Mouse (Mus musculus) splenic B cell, adult 2 months (primary cell): ENCODE data around the gene Sdc4.

ENCODE experiments used
- DNase-seq: peaks from one replicate; pipeline ENCODE4 v3.0.0-alpha.2; 2011; ENCODE audit warnings: low read depth, low spot score
- H3K27me3 ChIP-seq: 2 replicates; pipeline ENCODE4 v1.6.1; 2012; ENCODE audit warnings: mild to moderate bottlenecking, low read length, moderate library complexity, mixed read lengths; ENCODE audit not compliant: control insufficient read depth, poor library complexity, insufficient read depth, severe bottlenecking
- H3K36me3 ChIP-seq: 2 replicates; pipeline ENCODE4 v1.6.1; 2012; ENCODE audit warnings: mild to moderate bottlenecking, low read length, moderate library complexity, mixed read lengths; ENCODE audit not compliant: control insufficient read depth, poor library complexity, insufficient read depth, severe bottlenecking

Gene Sdc4

DNA sequence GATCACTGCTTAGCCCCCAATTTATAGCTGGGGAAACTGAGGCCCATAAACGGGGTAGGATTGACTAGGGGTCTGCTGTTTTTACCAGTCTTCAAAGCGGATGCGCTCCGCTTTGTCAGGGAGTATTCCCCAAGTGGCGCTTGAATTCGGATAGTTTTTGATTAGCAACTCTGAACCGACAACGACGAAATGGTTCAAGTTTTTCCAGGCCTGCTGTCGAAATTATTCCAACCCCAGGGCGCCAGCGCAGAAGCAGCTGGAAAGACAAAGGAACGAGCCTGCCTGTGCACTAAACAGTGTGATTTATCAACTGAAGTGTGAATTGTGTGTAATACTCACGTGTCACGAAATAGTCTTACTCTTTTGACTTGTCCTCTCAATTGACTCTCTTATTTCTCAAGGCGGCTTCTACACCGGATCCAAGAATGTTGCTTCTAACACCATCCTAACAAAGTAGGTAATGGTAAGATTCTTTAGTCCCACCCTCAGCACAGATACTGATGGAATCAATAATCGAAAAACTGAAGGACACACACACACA lies at the start of gene Sdc4:
TSS of gene Sdc4 (minus strand) at position 428 of the 541 bp plus-strand sequence.
- Histone ChIP-seq H3K27me3 (no peaks in the 10 kb centered on the region), H3K36me3 (no peaks in the 10 kb centered on the region)
- no peak for DNase-seq

DNA sequence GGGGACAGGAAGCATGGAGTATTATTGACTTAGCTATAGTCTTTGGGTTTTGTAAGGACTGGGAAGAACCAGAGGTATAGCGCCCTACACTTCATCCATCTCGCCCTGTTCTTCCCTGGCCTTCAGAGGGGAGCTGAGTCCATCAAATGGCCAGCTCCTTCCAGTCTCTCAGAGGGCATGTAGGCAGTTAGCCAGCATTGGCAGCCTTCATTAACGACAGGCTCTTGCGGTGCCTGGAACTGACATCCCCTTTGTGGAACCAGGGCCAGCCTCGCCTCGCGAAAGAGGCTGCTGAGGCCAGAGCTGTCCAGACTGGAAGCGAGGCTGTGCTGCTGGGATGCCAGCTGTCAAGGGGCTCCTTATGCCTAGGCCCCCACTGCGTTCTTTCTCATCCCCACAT lies 44.1 kb upstream of the Sdc4 start:
- no peak for DNase-seq

DNA sequence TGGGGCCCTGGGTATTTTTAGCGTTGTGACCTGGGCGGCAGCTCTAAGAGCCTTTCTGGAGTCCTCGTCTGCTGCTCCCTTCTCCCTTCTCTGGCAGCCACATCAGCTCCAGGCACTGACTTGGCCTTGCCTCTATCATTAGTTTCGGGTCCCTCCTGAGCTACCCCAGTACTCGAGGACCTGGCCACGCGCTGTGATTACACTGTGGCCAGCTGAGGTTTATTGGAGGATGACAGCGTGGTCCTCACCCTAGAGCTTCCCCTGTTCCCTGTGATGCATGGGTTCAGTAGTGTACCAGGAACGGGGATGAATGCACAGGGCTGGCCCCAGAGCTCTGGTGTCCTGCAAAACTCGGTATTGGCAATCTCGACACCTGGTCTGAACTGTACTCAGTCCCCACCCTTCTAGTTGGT lies 43.4 kb upstream of the Sdc4 start:
- Histone ChIP-seq H3K27me3 (no peaks in the 10 kb centered on the region), H3K36me3 (no peaks in the 10 kb centered on the region)
- no peak for DNase-seq

More for the DNA sequence above, 44.1 kb upstream of the Sdc4 start:
- H3K36me3 ChIP-seq: no peaks in the 10 kb centered on the region
- no peaks in the 10 kb centered on the region for H3K27me3 ChIP-seq

DNA sequence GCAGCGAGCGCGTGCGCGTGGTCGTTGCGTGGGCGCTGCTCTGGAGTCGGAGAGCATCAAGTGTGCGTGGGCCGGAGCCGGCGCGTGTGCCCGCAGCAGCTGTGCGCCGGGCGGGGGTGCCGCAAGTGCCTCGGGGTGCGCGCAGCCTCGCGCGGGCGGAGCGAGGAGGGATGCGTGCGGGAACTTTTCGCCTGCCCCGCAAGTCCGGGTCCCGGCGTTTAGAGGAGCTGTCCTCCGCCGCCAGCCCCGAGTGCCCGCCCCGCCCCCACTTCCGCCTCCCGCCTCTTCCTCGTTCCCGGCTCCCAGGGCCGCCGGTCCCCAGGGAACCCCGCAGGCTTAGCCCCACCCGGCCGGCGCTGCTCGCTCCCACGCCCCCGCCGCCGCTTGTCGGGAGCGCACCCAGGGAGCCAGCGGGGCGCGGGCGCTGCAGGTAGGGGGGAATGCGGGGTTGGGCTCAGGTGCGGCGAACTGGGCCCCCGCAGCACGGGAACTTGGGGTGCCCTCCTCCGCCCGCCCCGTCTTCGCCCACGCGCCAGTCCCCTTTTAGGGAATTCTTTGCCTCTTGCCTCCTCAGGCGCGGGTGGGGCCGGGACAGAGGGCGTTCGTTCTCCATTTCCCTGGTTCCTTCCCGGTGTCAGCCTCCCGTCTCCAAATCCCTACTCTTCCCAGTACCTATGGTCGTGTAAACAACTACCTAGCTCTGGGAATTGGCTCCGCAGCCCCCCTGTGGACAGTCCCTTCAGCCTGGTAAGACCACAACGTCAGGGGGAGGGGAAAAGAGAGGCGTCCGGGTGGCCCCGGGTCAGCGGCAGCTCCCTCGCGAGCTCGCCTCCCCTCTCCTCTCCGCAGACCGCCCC lies 42.8 kb upstream of the Sdc4 start:
- peak; percentile 75 for DNase-seq
- no peaks in the 10 kb centered on the region for H3K27me3 ChIP-seq
- no peaks in the 10 kb centered on the region for H3K36me3 ChIP-seq

DNA sequence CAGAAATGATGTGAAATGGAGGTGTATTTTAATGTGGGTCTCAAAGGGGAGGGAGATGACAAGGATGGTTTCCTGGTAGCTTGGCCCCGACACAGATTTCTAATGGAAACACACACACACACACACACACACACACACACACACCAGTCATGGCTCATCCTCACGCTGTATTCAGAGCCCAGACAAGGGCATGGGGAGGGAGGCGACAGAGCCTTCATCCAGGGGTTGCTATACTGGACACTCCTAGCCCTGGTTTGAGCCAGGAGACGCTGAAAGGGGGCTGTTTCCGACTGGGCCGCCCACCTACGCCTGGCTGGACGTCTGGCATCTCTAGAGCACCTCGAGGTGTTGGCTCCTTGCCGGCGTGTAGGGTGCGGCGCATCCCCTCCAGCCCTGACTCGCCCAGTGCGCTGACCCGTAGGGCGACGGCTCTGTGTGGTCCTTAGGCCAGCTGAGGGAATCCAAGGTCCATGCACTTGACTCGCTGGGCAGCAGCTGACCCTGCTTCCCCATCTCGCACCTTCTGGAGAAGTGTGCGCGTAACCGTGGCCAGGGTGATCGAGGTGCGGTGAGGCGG lies 42.1 kb upstream of the Sdc4 start, which contains the start of gene Dbndd2:
TSS of gene Dbndd2 (plus strand) at position 426 of the 577 bp plus-strand sequence.
- Histone ChIP-seq H3K27me3 (no peaks in the 10 kb centered on the region), H3K36me3 (no peaks in the 10 kb centered on the region)
- no peak for DNase-seq

DNA sequence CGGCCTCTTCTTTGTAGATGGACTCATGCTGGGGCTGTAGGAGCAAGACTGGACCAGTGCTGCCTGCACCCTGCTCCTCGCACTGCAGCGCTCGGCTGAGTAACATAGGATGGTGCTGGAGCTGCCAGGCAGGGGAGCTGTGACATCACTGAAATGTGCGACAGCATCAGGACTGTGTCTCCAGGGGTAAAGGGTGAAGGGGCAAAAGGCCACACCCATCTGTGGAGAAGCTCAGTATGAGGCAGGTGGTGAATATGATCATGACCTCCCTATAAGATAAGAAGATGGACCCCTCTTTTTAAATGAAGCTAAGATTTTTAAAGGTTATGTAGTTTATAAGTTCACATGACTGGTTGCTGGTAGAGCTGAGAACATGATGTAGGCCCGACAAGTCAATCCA lies 29.9 kb upstream of the Sdc4 start, which contains the start of gene Trp53tg5:
TSS of gene Trp53tg5 (minus strand) at position 101 of the 400 bp plus-strand sequence.
- DNase-seq: no peak
- H3K36me3 ChIP-seq: peaks cover 3% of the 10 kb centered on the region

DNA sequence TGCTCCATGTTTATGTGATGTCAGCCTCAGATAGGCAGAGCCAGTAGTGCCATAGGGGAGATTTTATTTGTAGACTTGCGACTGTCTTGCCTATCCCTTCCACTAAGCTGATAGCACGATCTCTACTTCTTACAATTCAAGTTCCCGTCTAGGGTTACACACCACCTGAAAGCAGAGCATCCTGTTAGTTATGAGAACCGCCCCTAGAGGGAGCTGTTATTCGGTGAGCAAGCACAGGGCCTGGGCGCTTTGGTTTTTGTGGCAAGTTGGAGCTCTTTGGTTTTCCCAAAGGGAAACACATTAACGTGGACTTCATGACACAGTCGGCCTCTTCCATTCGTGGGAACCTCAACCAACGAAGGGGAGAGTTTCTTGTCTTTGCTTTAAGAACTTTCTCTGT lies 26.6 kb upstream of the Sdc4 start:
- H3K36me3 ChIP-seq: peaks cover 3% of the 10 kb centered on the region
- no peaks in the 10 kb centered on the region for H3K27me3 ChIP-seq
- DNase-seq: peak; percentile 79

More for the DNA sequence above, 29.9 kb upstream of the Sdc4 start, which contains the start of gene Trp53tg5:
- no peaks in the 10 kb centered on the region for H3K27me3 ChIP-seq

DNA sequence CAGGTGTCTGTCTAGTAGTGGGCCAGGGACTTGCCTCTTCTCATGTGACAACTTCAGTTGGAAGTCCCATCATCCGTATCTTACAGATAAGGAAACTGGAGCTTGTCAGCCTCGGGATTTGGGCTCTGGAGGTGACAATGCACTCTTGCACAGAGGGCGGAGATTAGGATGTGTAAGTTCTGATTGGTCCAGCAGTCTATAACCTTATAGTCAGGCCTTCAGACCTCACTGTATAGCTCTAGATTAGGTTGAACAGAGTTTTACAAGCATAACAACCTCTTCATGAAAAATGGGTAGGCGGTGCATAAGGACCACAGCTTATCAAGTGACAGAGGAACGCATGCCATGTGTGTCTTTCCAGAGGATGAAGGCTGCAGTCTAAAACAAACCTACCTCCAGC lies 23.1 kb upstream of the Sdc4 start:
- H3K27me3 ChIP-seq: no peaks in the 10 kb centered on the region
- peaks cover 5% of the 10 kb centered on the region; the same call in 1 of the 2 replicates for H3K36me3 ChIP-seq
- no peak for DNase-seq

DNA sequence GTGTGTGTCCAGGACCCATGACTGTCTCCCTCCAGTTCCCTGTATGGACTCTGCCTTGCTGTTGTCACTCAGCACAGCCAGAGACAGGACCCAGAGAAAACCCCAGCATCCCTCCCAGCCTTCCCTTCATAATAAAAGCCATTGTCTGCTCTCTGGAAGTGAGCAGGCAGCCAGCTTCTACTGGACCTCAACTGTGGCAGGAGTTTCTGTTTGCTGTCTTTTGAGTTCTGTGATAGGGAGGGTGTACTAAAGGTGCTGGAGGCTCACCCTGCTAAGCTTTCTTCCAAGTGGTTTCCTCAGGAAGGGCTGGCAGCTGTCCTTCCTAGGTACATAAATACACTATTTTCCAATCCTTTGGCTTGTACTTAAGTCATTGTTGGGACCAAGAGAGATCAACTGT lies 21.5 kb upstream of the Sdc4 start:
- peaks cover 5% of the 10 kb centered on the region; the same call in 1 of the 2 replicates for H3K36me3 ChIP-seq
- DNase-seq: no peak
- H3K27me3 ChIP-seq: no peaks in the 10 kb centered on the region

DNA sequence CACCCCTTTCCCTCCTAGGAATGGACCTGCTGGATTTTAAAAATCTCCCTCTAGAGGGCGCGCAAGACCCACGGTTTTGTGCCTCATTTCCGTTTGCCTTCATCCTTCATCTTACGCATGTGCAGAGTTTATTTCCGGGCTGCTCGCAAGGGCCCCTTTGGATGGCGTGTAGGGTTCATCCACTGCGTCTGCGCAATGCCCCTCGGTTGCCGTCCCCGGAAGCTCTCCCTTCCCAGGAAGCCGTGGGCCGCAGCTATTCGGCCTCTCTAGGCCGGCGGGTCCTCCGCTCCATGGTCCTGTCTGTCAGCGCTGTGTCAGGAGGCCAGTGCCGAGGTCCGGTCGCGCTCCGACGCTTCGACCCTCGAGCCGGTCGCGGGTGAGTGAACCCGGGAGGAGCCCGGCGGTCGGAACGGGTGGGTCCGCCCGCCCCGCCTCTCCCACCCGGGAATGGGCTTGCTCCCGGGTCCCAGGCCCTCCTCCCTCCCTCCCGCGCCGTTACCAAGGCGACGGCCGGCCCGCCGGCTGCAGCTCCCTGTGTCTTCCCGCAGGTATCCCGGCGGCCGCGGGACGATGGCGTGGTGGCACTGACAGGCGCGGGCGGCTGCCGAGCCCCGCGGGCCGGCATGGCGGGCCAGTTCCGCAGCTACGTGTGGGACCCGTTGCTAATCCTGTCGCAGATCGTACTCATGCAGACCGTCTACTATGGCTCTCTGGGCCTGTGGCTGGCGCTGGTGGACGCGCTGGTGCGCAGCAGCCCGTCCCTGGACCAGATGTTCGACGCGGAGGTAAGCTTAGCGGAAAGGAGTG lies 17.3 kb upstream of the Sdc4 start, which contains the start of gene Gm20458:
TSS of gene Gm20458 (plus strand) at position 223 of the 807 bp plus-strand sequence.
- Histone ChIP-seq H3K36me3 (peaks cover 5% of the 10 kb centered on the region; the same call in 1 of the 2 replicates), H3K27me3 (no peaks in the 10 kb centered on the region)
- peak; percentile 97 for DNase-seq

DNA sequence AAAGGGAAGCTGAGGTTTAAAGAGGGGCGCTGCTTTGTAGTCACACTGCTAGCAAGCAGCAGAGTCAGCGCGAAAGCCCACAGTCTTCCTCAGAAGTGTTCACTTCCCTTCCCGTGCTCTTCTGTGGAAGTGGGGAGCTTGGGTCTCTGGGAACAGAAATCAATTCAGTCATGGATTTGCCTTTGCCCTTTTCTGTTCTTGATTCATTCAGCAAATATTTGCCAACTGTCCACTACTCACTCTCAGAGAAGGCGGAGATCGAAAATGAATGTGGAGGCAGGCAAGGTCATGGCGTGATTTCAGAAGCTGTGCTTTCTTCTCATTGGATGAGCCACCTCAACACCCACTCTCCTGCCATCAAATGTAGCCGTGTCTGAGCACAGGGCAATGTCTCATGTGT lies 14.8 kb upstream of the Sdc4 start:
- no peaks in the 10 kb centered on the region; the same call in 1 of the 2 replicates for H3K36me3 ChIP-seq

DNA sequence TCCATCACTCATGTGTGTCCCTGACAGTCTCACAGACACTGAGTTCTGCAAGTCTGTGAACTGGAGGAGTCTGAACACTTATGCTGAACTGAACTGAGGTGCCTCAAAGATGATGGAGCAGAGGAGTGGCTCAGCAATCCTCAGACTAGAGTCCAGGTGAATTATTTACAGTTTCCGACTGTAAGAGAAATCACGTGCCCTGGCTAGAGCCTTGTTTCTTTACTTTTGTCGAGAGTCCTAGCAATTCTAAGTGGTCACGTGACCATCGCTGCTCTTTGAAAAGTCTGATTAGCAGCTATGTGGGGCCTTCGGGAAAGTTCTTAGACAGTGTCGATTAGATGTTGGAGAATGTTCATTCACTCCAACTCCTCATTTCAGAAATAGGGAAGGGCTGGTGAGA lies 14.3 kb upstream of the Sdc4 start:
- no peak for DNase-seq
- Histone ChIP-seq H3K27me3 (no peaks in the 10 kb centered on the region), H3K36me3 (no peaks in the 10 kb centered on the region; the same call in 1 of the 2 replicates)

More for the DNA sequence above, 14.8 kb upstream of the Sdc4 start:
- no peaks in the 10 kb centered on the region for H3K27me3 ChIP-seq
- peak; percentile 52 for DNase-seq

DNA sequence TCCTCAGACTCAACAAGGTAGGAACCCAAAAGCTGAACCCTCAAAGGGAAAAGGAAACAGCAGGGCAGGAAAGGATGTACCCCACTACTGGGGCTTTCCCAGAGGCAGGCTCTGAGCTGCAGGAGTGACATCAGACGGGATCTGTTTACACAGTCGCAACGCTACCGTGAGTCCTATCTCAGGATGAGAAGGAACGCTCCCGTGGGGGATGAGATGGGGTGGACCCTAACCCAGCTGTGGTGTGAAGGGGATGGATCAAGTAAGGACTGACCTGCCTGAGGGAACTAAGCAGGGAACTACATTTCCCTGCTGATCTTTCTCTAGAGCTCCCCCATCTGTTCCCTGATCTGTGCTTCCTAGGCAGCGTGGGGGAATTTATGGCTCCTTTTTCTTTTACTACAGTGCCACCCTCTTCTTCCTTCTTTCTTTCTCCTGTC lies 13.2 kb upstream of the Sdc4 start, which contains the start of gene Sys1:
TSS of gene Sys1 (plus strand) at position 101 of the 437 bp plus-strand sequence.
- peak; percentile 53 for DNase-seq
- no peaks in the 10 kb centered on the region; the same call in 1 of the 2 replicates for H3K36me3 ChIP-seq

DNA sequence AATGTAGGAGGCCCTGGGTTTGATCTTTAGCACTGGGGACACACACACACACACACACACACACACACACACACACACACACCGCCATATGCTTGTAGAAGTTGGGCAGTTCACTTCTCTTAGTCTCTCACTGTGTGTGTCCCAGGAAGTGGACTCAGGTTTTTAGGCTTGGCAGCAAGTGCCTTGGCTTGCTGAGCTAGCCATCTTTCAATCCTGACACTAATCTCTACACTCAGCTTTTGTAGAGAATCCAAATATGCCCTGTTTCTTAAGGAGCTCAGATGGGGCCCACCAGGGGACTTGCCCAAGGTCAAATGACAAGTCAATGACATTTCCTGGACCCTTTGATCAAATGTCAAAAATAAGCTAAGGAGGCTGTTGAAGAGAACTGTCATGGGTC lies 12.7 kb upstream of the Sdc4 start:
- no peaks in the 10 kb centered on the region for H3K27me3 ChIP-seq
- DNase-seq: no peak
- no peaks in the 10 kb centered on the region for H3K36me3 ChIP-seq

More for the DNA sequence above, 13.2 kb upstream of the Sdc4 start, which contains the start of gene Sys1:
- H3K27me3 ChIP-seq: no peaks in the 10 kb centered on the region
